Mouse (Mus musculus): ENCODE results near the gene Mecom. TPM values are rescaled to one million over a fixed set of nuclear protein-coding genes. Genes with fewer than 3 reads are reported as not detected.
"Not testable (repeated sequence)": the region's sequence is repeated elsewhere in the genome, so short reads cannot be mapped to it uniquely, and the experiment has no call there.

Gene Mecom
- polyA plus RNA-seq, 1 experiment from 2014 or later, result 19.5 TPM

GRCm38 (mm10) chr3:30520751-30521150 lies 27.1 kb downstream of the Mecom start:
- H3K4me2 ChIP-seq (ENCODE audit: low read depth, low read length, severe bottlenecking); H3K36me3 ChIP-seq (ENCODE audit: control insufficient read depth, insufficient read depth, low read length); H3K27ac ChIP-seq (ENCODE audit: low read depth, low read length); H3K4me1 ChIP-seq (replicated peaks; ENCODE audit: control insufficient read depth, insufficient read depth, low read length); ATAC-seq (replicated peaks; ENCODE audit: low FRiP score); DNase-seq (ENCODE audit: low spot score); H3K27me3 ChIP-seq (ENCODE audit: control insufficient read depth, insufficient read depth, low read length); H3K9me3 ChIP-seq (ENCODE audit: control insufficient read depth, low read length); H3K4me3 ChIP-seq (ENCODE audit: low read depth, low read length); H3K9ac ChIP-seq (ENCODE audit: low read length): not testable (repeated sequence)
- WGBS, result 57% methylated on average over 3 of the region's 3 CpGs

GRCm38 (mm10) chr3:30519425-30519824 lies 28.4 kb downstream of the Mecom start:
- H3K27ac ChIP-seq (ENCODE audit: low read depth, low read length), result no peak overlapping the region
- no peak overlapping the region for H3K4me2 ChIP-seq (ENCODE audit: low read depth, low read length, severe bottlenecking)
- 0 out of 2 replicates have a peak, but pooled peaks cover 2% of the 10 kb centered on the region for H3K4me1 ChIP-seq (replicated peaks; ENCODE audit: control insufficient read depth, insufficient read depth, low read length)
- H3K4me3 ChIP-seq (ENCODE audit: low read depth, low read length), result no peak overlapping the region
- H3K9ac ChIP-seq (ENCODE audit: low read length), result no peak overlapping the region
- DNase-seq (ENCODE audit: low spot score) (no peak), ATAC-seq (replicated peaks; ENCODE audit: low FRiP score) (no peak)
- WGBS, result 67% methylated on average over 1 of the region's 1 CpGs
- H3K9me3 ChIP-seq (ENCODE audit: control insufficient read depth, low read length), result no peaks in the 10 kb centered on the region
- no peaks in the 10 kb centered on the region for H3K36me3 ChIP-seq (ENCODE audit: control insufficient read depth, insufficient read depth, low read length)
- peaks cover 4% of the 10 kb centered on the region for H3K27me3 ChIP-seq (ENCODE audit: control insufficient read depth, insufficient read depth, low read length)

DNA sequence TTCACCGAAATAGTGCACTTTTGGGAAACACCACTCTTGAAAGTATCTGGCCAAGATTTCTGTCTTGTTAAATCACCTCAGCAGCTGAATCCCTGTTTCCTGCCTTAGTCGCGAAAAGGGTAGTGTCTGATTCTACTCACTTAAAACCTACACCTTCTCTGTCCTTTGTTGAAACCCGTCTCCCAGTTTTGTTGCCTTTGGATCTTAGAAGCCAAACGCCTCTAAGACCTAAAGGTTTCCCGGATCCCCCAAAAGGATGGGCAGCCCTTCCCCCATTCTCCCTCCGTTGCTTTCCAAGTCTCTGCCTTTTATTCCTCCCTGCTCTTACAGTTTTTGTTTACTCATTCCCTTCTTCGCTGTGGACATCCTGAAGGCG lies 32.0 kb downstream of the Mecom start:
- DNase-seq (ENCODE audit: low spot score), result no peak
- peak overlapping the region; percentile 39; the same call in 1 of the 2 replicates for H3K4me3 ChIP-seq (ENCODE audit: low read depth, low read length)
- H3K27ac ChIP-seq (ENCODE audit: low read depth, low read length), result no peak overlapping the region
- no peaks in the 10 kb centered on the region for H3K36me3 ChIP-seq (ENCODE audit: control insufficient read depth, insufficient read depth, low read length)
- WGBS, result 12% methylated on average over 9 of the region's 9 CpGs
- peaks cover 12% of the 10 kb centered on the region; the same call in 1 of the 2 replicates for H3K4me1 ChIP-seq (replicated peaks; ENCODE audit: control insufficient read depth, insufficient read depth, low read length)
- no peaks in the 10 kb centered on the region for H3K9me3 ChIP-seq (ENCODE audit: control insufficient read depth, low read length)
- ATAC-seq (replicated peaks; ENCODE audit: low FRiP score), result no peak
- H3K9ac ChIP-seq (ENCODE audit: low read length), result no peak overlapping the region; the same call in 1 of the 2 replicates
- H3K4me2 ChIP-seq (ENCODE audit: low read depth, low read length, severe bottlenecking), result peak overlapping the region; percentile 89; the same call in 1 of the 2 replicates
- peaks cover 26% of the 10 kb centered on the region for H3K27me3 ChIP-seq (ENCODE audit: control insufficient read depth, insufficient read depth, low read length)

GRCm38 (mm10) chr3:30514901-30515794 lies 32.7 kb downstream of the Mecom start:
- H3K4me3 ChIP-seq (ENCODE audit: low read depth, low read length), result peak overlapping the region; percentile 39
- peak overlapping the region; percentile 58; the same call in 1 of the 2 replicates for H3K9ac ChIP-seq (ENCODE audit: low read length)
- peaks cover 14% of the 10 kb centered on the region; the same call in 1 of the 2 replicates for H3K4me1 ChIP-seq (replicated peaks; ENCODE audit: control insufficient read depth, insufficient read depth, low read length)
- H3K27ac ChIP-seq (ENCODE audit: low read depth, low read length), result no peak overlapping the region
- DNase-seq (ENCODE audit: low spot score), result peak; percentile 89
- H3K27me3 ChIP-seq (ENCODE audit: control insufficient read depth, insufficient read depth, low read length), result peaks cover 32% of the 10 kb centered on the region
- peak; percentile 88 for ATAC-seq (replicated peaks; ENCODE audit: low FRiP score)
- H3K36me3 ChIP-seq (ENCODE audit: control insufficient read depth, insufficient read depth, low read length), result no peaks in the 10 kb centered on the region
- H3K9me3 ChIP-seq (ENCODE audit: control insufficient read depth, low read length), result no peaks in the 10 kb centered on the region
- WGBS, result under 1% methylated on average over 62 of the region's 62 CpGs
- peak overlapping the region; percentile 89 for H3K4me2 ChIP-seq (ENCODE audit: low read depth, low read length, severe bottlenecking)

DNA sequence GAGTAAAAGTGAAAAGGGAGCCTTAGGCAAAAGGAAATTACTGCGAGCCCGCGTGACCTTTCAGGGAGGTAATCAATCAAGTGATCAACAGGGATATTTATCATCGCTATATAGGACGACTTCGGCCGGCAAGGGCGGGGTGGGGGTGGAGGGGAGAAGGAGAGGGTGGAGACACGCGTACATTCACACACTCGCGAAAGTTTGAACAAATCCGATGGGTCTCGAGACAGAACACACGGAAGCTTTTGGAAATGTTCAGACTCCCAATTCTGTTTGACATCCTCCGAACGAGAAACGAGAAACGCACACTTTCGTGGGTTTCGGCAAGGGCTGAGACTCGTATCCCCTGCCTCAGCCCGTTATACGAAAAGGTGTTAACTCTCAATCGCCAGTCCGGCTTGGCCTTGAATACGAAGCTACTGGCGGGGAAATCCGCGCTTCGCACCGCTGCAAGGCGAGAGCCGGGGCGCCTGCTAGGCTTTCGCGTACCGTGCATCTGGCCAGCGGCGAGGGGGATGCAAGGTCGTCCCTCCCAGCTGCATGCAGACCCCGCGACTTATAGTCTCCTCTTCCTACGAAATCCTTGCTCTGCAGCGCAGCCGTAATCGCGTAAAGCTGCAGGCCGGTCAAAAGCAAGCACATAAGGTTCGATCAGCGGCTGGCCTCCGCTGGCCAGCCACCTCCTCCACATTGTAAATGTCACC lies 33.6 kb downstream of the Mecom start:
- Histone ChIP-seq H3K4me2 (ENCODE audit: low read depth, low read length, severe bottlenecking) (peak overlapping the region; percentile 89), H3K27ac (ENCODE audit: low read depth, low read length) (no peak overlapping the region), H3K9me3 (ENCODE audit: control insufficient read depth, low read length) (no peaks in the 10 kb centered on the region), H3K4me1 (replicated peaks; ENCODE audit: control insufficient read depth, insufficient read depth, low read length) (peaks cover 14% of the 10 kb centered on the region; the same call in 1 of the 2 replicates), H3K27me3 (ENCODE audit: control insufficient read depth, insufficient read depth, low read length) (peaks cover 34% of the 10 kb centered on the region), H3K9ac (ENCODE audit: low read length) (peak overlapping the region; percentile 58), H3K36me3 (ENCODE audit: control insufficient read depth, insufficient read depth, low read length) (no peaks in the 10 kb centered on the region), H3K4me3 (ENCODE audit: low read depth, low read length) (peak overlapping the region; percentile 39)
- peak; percentile 14; the same call in 1 of the 2 replicates for ATAC-seq (replicated peaks; ENCODE audit: low FRiP score)
- DNase-seq (ENCODE audit: low spot score), result peak; percentile 83
- under 1% methylated on average over 52 of the region's 52 CpGs for WGBS

DNA sequence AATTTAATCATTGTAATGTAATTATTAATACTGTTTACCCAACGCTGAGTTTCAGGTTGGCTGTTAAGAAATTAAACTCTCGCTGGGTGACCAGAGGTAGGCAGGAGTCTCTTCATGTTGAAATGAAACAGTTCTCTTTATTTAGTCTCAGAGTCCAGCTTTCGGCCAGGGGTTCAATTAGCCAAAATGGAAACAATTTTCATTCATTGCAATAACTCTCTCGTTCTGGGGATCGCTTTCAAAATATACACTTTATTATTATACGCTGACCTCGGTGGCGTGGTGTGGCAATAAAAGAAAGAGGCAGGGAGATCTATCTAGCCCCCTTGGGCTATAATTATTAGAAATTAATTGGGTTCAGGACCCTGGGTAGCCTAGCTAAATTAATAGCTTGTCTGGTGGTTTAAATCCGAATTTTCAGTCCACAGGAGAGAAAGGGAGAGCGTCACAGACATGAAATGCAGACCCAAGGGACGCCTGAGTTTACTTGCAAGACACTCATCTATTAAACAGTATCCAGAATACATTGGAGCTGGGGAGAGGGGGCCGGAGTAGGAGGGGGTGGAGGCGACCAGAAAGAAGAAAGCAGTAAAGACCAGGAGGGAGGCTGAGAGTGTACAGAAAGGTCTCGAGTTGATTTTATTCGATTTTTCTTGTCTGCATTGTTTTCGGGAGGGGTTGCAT lies 34.4 kb downstream of the Mecom start:
- Histone ChIP-seq H3K4me1 (replicated peaks; ENCODE audit: control insufficient read depth, insufficient read depth, low read length) (peaks cover 14% of the 10 kb centered on the region; the same call in 1 of the 2 replicates), H3K9ac (ENCODE audit: low read length) (no peak overlapping the region), H3K27me3 (ENCODE audit: control insufficient read depth, insufficient read depth, low read length) (peaks cover 34% of the 10 kb centered on the region), H3K27ac (ENCODE audit: low read depth, low read length) (no peak overlapping the region), H3K9me3 (ENCODE audit: control insufficient read depth, low read length) (no peaks in the 10 kb centered on the region), H3K4me3 (ENCODE audit: low read depth, low read length) (peak overlapping the region; percentile 39), H3K36me3 (ENCODE audit: control insufficient read depth, insufficient read depth, low read length) (no peaks in the 10 kb centered on the region), H3K4me2 (ENCODE audit: low read depth, low read length, severe bottlenecking) (peak overlapping the region; percentile 89)
- no peak for DNase-seq (ENCODE audit: low spot score)
- 1% methylated on average over 16 of the region's 16 CpGs for WGBS
- ATAC-seq (replicated peaks; ENCODE audit: low FRiP score), result no peak

DNA sequence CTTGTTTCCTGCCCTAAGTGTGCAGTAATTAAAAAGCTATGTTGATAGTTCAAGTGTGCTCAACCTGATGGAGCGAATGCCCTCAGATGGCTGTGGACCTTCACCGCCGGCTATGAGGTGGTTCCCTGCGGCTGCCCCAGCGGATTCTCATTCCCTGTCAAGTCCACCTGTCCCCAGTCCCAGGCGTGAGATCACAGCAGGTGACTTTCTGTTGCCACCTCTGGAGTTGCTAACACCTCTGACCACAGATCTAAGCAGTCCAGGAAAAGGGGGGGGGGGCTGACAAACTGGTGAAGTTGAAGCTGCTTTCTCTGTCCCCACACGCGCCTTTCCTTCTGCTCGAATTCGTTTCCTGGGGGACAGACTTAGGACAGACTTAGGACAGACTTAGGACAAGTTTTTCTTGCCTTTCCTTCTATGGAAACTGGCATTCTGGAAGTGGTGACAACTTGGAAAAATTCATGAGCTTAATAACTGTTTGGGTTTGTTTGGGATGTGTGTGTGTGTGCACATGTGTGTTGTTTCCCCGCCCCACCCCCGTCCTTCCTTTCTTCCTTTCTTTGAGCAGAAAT lies 35.3 kb downstream of the Mecom start:
- Histone ChIP-seq H3K4me1 (replicated peaks; ENCODE audit: control insufficient read depth, insufficient read depth, low read length) (peaks cover 14% of the 10 kb centered on the region; the same call in 1 of the 2 replicates), H3K4me3 (ENCODE audit: low read depth, low read length) (no peak overlapping the region), H3K9me3 (ENCODE audit: control insufficient read depth, low read length) (no peaks in the 10 kb centered on the region), H3K27ac (ENCODE audit: low read depth, low read length) (no peak overlapping the region), H3K9ac (ENCODE audit: low read length) (no peak overlapping the region), H3K27me3 (ENCODE audit: control insufficient read depth, insufficient read depth, low read length) (peaks cover 34% of the 10 kb centered on the region), H3K4me2 (ENCODE audit: low read depth, low read length, severe bottlenecking) (no peak overlapping the region), H3K36me3 (ENCODE audit: control insufficient read depth, insufficient read depth, low read length) (no peaks in the 10 kb centered on the region)
- ATAC-seq (replicated peaks; ENCODE audit: low FRiP score) (no peak), DNase-seq (ENCODE audit: low spot score) (peak; percentile 69)
- 3% methylated on average over 12 of the region's 12 CpGs for WGBS

DNA sequence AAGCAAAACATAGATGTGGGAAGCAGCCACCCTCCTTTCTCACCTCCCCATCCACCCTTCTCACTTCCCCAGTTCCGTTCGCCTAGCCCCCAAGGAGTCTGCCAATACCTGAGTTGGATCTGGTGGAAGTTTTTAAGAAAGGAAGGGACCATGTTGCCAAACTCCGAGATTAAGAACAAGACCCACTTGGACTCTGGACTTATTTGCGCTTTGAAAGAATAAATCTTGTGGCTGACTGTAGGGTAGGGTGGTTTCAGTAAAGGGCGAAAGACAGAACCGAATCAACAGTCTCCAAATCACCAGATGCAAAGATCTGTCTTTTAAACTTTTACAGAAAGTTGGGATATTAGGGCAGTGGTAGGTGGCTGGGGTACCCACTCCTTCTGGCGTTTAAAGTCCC lies 36.0 kb downstream of the Mecom start:
- H3K9ac ChIP-seq (ENCODE audit: low read length), result no peak overlapping the region
- peaks cover 14% of the 10 kb centered on the region; the same call in 1 of the 2 replicates for H3K4me1 ChIP-seq (replicated peaks; ENCODE audit: control insufficient read depth, insufficient read depth, low read length)
- 9% methylated on average over 7 of the region's 7 CpGs for WGBS
- H3K27me3 ChIP-seq (ENCODE audit: control insufficient read depth, insufficient read depth, low read length), result peaks cover 34% of the 10 kb centered on the region
- no peaks in the 10 kb centered on the region for H3K9me3 ChIP-seq (ENCODE audit: control insufficient read depth, low read length)
- H3K4me3 ChIP-seq (ENCODE audit: low read depth, low read length), result no peak overlapping the region
- no peak overlapping the region for H3K4me2 ChIP-seq (ENCODE audit: low read depth, low read length, severe bottlenecking)
- no peak overlapping the region for H3K27ac ChIP-seq (ENCODE audit: low read depth, low read length)
- no peak for ATAC-seq (replicated peaks; ENCODE audit: low FRiP score)
- H3K36me3 ChIP-seq (ENCODE audit: control insufficient read depth, insufficient read depth, low read length), result no peaks in the 10 kb centered on the region
- DNase-seq (ENCODE audit: low spot score), result no peak
